Mouse (Mus musculus): ENCODE results near the gene Rab25. TPM values are rescaled to one million over a fixed set of nuclear protein-coding genes. Genes with fewer than 3 reads are reported as not detected.

Gene Rab25
- polyA plus RNA-seq, 2 experiments from 2014 or later: not detected

GRCm38 (mm10) chr3:88541622-88542401, 6.3 kb downstream of the Rab25 start:
- ATAC-seq: no peak

- ATAC-seq: no peak
Observed at GRCm38 (mm10) chr3:88540085-88540484, 8.0 kb downstream of the Rab25 start.

- no peak for ATAC-seq
Observed at GRCm38 (mm10) chr3:88539397-88539796, 8.7 kb downstream of the Rab25 start.

- ATAC-seq: no peak
Observed at GRCm38 (mm10) chr3:88538271-88539145, 9.6 kb downstream of the Rab25 start.

- ATAC-seq: no peak
Observed at GRCm38 (mm10) chr3:88537146-88537545, 11.0 kb downstream of the Rab25 start.

- no peak for ATAC-seq
Observed at GRCm38 (mm10) chr3:88536103-88536930, 11.8 kb downstream of the Rab25 start.

- ATAC-seq: no peak
Observed at GRCm38 (mm10) chr3:88535527-88535926, 12.6 kb downstream of the Rab25 start.

GRCm38 (mm10) chr3:88535005-88535404, 13.1 kb downstream of the Rab25 start:
- no peak for ATAC-seq

- no peak for ATAC-seq
Observed at GRCm38 (mm10) chr3:88533706-88534105, 14.4 kb downstream of the Rab25 start.

GRCm38 (mm10) chr3:88532689-88533511, 15.2 kb downstream of the Rab25 start:
- ATAC-seq: no peak

- no peak for ATAC-seq
Observed at GRCm38 (mm10) chr3:88532299-88532674, 15.8 kb downstream of the Rab25 start, which contains the start of gene Mex3a. Gene Mex3a (plus strand): TSS chr3:88532395.

GRCm38 (mm10) chr3:88531348-88532298, 16.5 kb downstream of the Rab25 start:
- ATAC-seq: peak; percentile 76

GRCm38 (mm10) chr3:88530082-88530864, 17.8 kb downstream of the Rab25 start:
- ATAC-seq: no peak

GRCm38 (mm10) chr3:88529204-88530000, 18.7 kb downstream of the Rab25 start:
- no peak for ATAC-seq

- no peak for ATAC-seq
Observed at GRCm38 (mm10) chr3:88528646-88529045, 19.5 kb downstream of the Rab25 start.

- no peak for ATAC-seq
Observed at GRCm38 (mm10) chr3:88527565-88527964, 20.5 kb downstream of the Rab25 start.

GRCm38 (mm10) chr3:88526157-88527131, 21.7 kb downstream of the Rab25 start:
- ATAC-seq: peak; percentile 60

GRCm38 (mm10) chr3:88525021-88525420, 23.1 kb downstream of the Rab25 start:
- ATAC-seq: no peak

All from activated CD4-positive, CD25-positive, alpha-beta regulatory T cell, adult 4 months (primary cell).